Mouse (Mus musculus) heart, embryonic 14.5 days (tissue): ENCODE measurements around the gene Slc6a16. TPM values are rescaled to one million over a fixed set of nuclear protein-coding genes. Genes with fewer than 3 reads are reported as not detected.

ENCODE experiments used
- ATAC-seq: fragments of 200-750 bp; cut with Nextera tagmentation; 2 replicates; pipeline ENCODE4 v1.8.0; 2017; ENCODE audit warnings: low read depth, moderate TSS enrichment; ENCODE audit not compliant: insufficient number of reproducible peaks, insufficient read depth, low FRiP score
- H3K27ac ChIP-seq, 2 experiments: fragments of 200-500 bp in 1 of 2; fragments of 300-500 bp in 1 of 2; sonication (generic) in 1 of 2; replicated peaks in 1 of 2; 2 replicates each; pipeline ENCODE4 v1.5.1; 2012 to 2014; ENCODE audit warnings: low read depth in 2 of 2, low read length in 2 of 2, control low read depth in 1 of 2, mild to moderate bottlenecking in 1 of 2, mixed read lengths in 1 of 2; ENCODE audit not compliant: control insufficient read depth in 1 of 2, insufficient read depth in 1 of 2
- H3K27me3 ChIP-seq: fragments of 300-500 bp; sonication (generic); 2 replicates; pipeline ENCODE4 v1.6.1; 2014; ENCODE audit warnings: mild to moderate bottlenecking, low read length, control low read depth; ENCODE audit not compliant: control insufficient read depth, insufficient read depth
- H3K36me3 ChIP-seq: fragments of 300-500 bp; sonication (generic); 2 replicates; pipeline ENCODE4 v1.6.1; 2014; ENCODE audit warnings: mild to moderate bottlenecking, control low read depth, low read length, mixed read lengths; ENCODE audit not compliant: control insufficient read depth, insufficient read depth
- H3K4me1 ChIP-seq, 2 experiments: fragments of 200-500 bp in 1 of 2; fragments of 300-500 bp in 1 of 2; sonication (generic) in 1 of 2; 2 replicates each; pipeline ENCODE4 v1.6.1; 2012 to 2014; ENCODE audit warnings: low read length in 2 of 2, control low read depth in 1 of 2, mixed read lengths in 1 of 2; ENCODE audit not compliant: control insufficient read depth in 2 of 2, insufficient read depth in 2 of 2
- H3K4me2 ChIP-seq: fragments of 300-500 bp; sonication (generic); 2 replicates; pipeline ENCODE4 v1.6.1; 2014; ENCODE audit warnings: mild to moderate bottlenecking, low read length
- H3K4me3 ChIP-seq, 2 experiments: fragments of 200-500 bp in 1 of 2; fragments of 300-500 bp in 1 of 2; sonication (generic) in 1 of 2; 2 replicates each; pipeline ENCODE4 v1.5.1; 2012 to 2014; ENCODE audit warnings: low read length in 2 of 2, mild to moderate bottlenecking in 2 of 2, control low read depth in 1 of 2, low read depth in 1 of 2, moderate library complexity in 1 of 2; ENCODE audit not compliant: control insufficient read depth in 1 of 2, insufficient read depth in 1 of 2
- H3K9ac ChIP-seq: fragments of 300-500 bp; sonication (generic); 2 replicates; pipeline ENCODE4 v1.6.1; 2014; ENCODE audit warnings: mild to moderate bottlenecking, low read length
- H3K9me3 ChIP-seq: fragments of 300-500 bp; sonication (generic); 2 replicates; pipeline ENCODE4 v1.6.1; 2016; ENCODE audit warnings: low read length, control low read depth; ENCODE audit not compliant: control insufficient read depth
- WGBS: fragments of 180-500 bp; shearing (Covaris S2); extraction: QIAGEN DNeasy Blood & Tissue Kit; methylation state at CpG from one replicate; pipeline ENCODE4 v1.1.7; 2014; 5-methylcytosine and 5-hydroxymethylcytosine counted together
- polyA plus RNA-seq: library from polyadenylated mRNA; unstranded; fragments of >200 nt; fragmentation: Nextera tagmentation; extraction: Ambion mirVana; gene quantifications from 2 replicates; pipeline ENCODE4 v1.2.1, GENCODE M21; 2014

The Slc6a16 gene
- 0.38 TPM in 1 of 2 replicates, not detected in the other for polyA plus RNA-seq

GRCm38 (mm10) chr7:45240633-45241388, at the start of gene Slc6a16:
Gene Slc6a16 (plus strand): TSS chr7:45241085.
- peak; percentile 45; the same call in 1 of the 2 replicates for ATAC-seq
- WGBS, result 17% methylated on average over 51 of the region's 53 CpGs
- peak within 1 kb of the TSS; percentile 56 for H3K9ac ChIP-seq

GRCm38 (mm10) chr7:45191161-45191560, 49.7 kb upstream of the Slc6a16 start:
- WGBS, result 56% methylated on average over 2 of the region's 2 CpGs
- no peaks in the 10 kb centered on the region for H3K9me3 ChIP-seq
- H3K4me1 ChIP-seq, result peaks cover 15% of the 10 kb centered on the region in 2 experiments; a peak in 3 of 4 replicates
- H3K36me3 ChIP-seq, result no peaks in the 10 kb centered on the region
- H3K27me3 ChIP-seq, result peaks cover 48% of the 10 kb centered on the region
- H3K9ac ChIP-seq, result no peak overlapping the region
- H3K4me3 ChIP-seq, result no peak overlapping the region
- ATAC-seq, result no peak
- no peak overlapping the region for H3K4me2 ChIP-seq
- no peak overlapping the region for H3K27ac ChIP-seq

More at GRCm38 (mm10) chr7:45240633-45241388, at the start of gene Slc6a16:
- Histone ChIP-seq H3K36me3 (no peaks in the 10 kb centered on the region), H3K27ac (no peak within 1 kb of the TSS), H3K4me3 (peak within 1 kb of the TSS; percentile 18 to 23), H3K9me3 (no peaks in the 10 kb centered on the region), H3K4me1 (peaks cover 10 to 14% of the 10 kb centered on the region in 2 experiments), H3K4me2 (peak within 1 kb of the TSS; percentile 59), H3K27me3 (peaks cover 11% of the 10 kb centered on the region; the same call in 1 of the 2 replicates)

GRCm38 (mm10) chr7:45191803-45192363, 49.0 kb upstream of the Slc6a16 start:
- Histone ChIP-seq H3K4me3 (no peak overlapping the region), H3K27ac (no peak overlapping the region), H3K4me2 (no peak overlapping the region), H3K9me3 (no peaks in the 10 kb centered on the region), H3K36me3 (no peaks in the 10 kb centered on the region), H3K4me1 (peaks cover 15% of the 10 kb centered on the region in 2 experiments; a peak in 3 of 4 replicates), H3K9ac (no peak overlapping the region), H3K27me3 (peaks cover 41% of the 10 kb centered on the region)
- ATAC-seq, result no peak
- WGBS, result 11% methylated on average over 8 of the region's 8 CpGs

- H3K36me3 ChIP-seq, result no peaks in the 10 kb centered on the region
- no peak overlapping the region for H3K27ac ChIP-seq
- no peak overlapping the region for H3K4me3 ChIP-seq
- no peak overlapping the region for H3K9ac ChIP-seq
- WGBS, result 86% methylated on average over 7 of the region's 7 CpGs
- peaks cover 36% of the 10 kb centered on the region for H3K27me3 ChIP-seq
- peaks cover 15% of the 10 kb centered on the region in 2 experiments; a peak in 3 of 4 replicates for H3K4me1 ChIP-seq
- ATAC-seq, result no peak
- no peak overlapping the region for H3K4me2 ChIP-seq
- no peaks in the 10 kb centered on the region for H3K9me3 ChIP-seq
These were observed 48.1 kb upstream of the Slc6a16 start for GRCm38 (mm10) chr7:45192585-45193310.

DNA sequence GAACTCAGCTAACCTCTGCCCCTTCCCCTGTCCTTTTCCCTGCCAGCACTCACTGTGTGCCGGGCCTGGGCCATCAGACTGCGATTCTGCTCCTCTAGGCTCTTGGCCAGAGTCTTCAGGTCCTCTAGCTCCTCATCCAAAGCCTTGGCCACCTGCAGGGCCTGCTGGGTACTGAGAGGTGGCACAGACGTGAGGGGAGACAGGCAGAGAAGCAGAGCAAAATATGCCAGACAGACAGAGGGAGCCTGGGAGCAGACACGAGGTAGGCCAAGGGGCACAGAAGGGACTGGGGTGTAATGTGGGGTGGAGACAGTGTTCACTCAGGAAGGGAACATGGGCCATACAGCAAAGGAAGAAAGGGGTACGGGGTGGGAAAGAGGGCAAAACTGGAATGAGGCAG, 47.5 kb upstream of the Slc6a16 start:
- Histone ChIP-seq H3K4me2 (no peak overlapping the region), H3K4me3 (no peak overlapping the region), H3K9ac (no peak overlapping the region), H3K4me1 (peaks cover 15 to 16% of the 10 kb centered on the region in 2 experiments; a peak in 3 of 4 replicates), H3K27me3 (peaks cover 29% of the 10 kb centered on the region), H3K27ac (no peak overlapping the region), H3K9me3 (no peaks in the 10 kb centered on the region), H3K36me3 (no peaks in the 10 kb centered on the region)
- WGBS, result 64% methylated on average over 5 of the region's 5 CpGs
- no peak for ATAC-seq

GRCm38 (mm10) chr7:45193871-45194785, 46.8 kb upstream of the Slc6a16 start:
- WGBS, result 76% methylated on average over 17 of the region's 17 CpGs
- no peak for ATAC-seq
- no peak overlapping the region for H3K4me3 ChIP-seq
- peaks cover 22% of the 10 kb centered on the region for H3K27me3 ChIP-seq
- H3K4me1 ChIP-seq, result peaks cover 15 to 16% of the 10 kb centered on the region in 2 experiments; a peak in 3 of 4 replicates
- no peaks in the 10 kb centered on the region for H3K9me3 ChIP-seq
- H3K36me3 ChIP-seq, result no peaks in the 10 kb centered on the region
- H3K27ac ChIP-seq, result no peak overlapping the region
- H3K9ac ChIP-seq, result no peak overlapping the region
- H3K4me2 ChIP-seq, result no peak overlapping the region
